Mouse (Mus musculus): ENCODE data around the gene Naa35. TPM values are rescaled to one million over a fixed set of nuclear protein-coding genes. Genes with fewer than 3 reads are reported as not detected.

The Naa35 gene
- polyA plus RNA-seq, 1 experiment from 2014 or later, result 83.5 TPM

DNA sequence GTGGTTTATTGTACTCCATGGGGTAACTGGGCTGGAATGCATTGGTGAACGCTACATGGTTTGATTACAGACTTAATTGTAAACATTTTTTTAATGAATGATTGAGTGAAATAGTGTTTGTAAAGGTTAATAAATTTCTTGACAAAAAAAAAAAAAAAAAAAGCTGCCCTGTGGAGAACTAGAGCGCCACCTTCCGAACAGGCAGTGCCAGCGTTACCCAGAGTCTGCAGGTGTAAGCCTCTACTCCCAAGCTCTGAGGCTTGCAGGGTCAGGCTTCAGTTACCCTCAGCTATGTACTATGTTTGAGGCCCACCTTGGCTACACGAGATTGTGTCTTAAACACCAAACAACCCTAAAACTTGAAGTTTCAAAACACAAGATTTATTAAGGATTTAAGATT, 49.6 kb downstream of the Naa35 start:
- Histone ChIP-seq H3K9me3 (ENCODE audit: low read depth, low read length) (no peaks in the 10 kb centered on the region), H3K4me3 (ENCODE audit: low read depth, low read length) (no peak overlapping the region), H3K27ac (ENCODE audit: low read depth) (no peak overlapping the region), H3K27me3 (ENCODE audit: insufficient read depth, low read length) (no peaks in the 10 kb centered on the region), H3K36me3 (ENCODE audit: insufficient read depth) (peaks cover 83% of the 10 kb centered on the region), H3K4me1 (ENCODE audit: insufficient read depth) (no peaks in the 10 kb centered on the region), H3K4me2 (no peak overlapping the region), H3K9ac (no peak overlapping the region)
- DNase-seq, result no peak
- WGBS, result 69% methylated on average over 5 of the region's 5 CpGs
- TF ChIP-seq CTCF (IDR thresholded peaks at IDR 0.05; ENCODE audit: low read depth), result 0 out of 2 replicates have a peak, but pooled peaks have one; percentile 10
- ATAC-seq (ENCODE audit: insufficient read depth), result no peak

DNA sequence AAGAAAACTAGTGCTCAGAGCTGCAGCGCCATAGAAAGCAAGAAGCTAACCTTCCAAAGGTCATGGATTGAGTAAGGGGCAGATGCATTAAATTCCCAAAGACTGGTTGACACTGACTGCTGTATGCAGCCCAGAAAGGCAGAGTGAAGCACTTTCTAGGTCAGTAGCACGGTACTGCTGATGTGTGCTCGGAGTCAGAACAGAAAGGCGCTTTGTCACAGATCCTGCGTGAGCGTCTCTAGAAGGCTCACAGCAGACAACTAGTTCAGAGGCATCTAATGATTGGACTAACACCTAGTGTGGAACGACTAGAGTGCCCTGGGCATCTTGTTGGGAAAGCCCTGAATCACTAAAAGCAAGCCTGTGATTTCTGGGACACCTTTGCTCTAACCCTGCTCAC, 52.7 kb downstream of the Naa35 start:
- no peaks in the 10 kb centered on the region for H3K27me3 ChIP-seq (ENCODE audit: insufficient read depth, low read length)
- no peaks in the 10 kb centered on the region for H3K4me1 ChIP-seq (ENCODE audit: insufficient read depth)
- no peak overlapping the region for H3K4me3 ChIP-seq (ENCODE audit: low read depth, low read length)
- peaks cover 61% of the 10 kb centered on the region for H3K36me3 ChIP-seq (ENCODE audit: insufficient read depth)
- DNase-seq (no peak), ATAC-seq (ENCODE audit: insufficient read depth) (no peak)
- no peaks in the 10 kb centered on the region for H3K9me3 ChIP-seq (ENCODE audit: low read depth, low read length)
- H3K4me2 ChIP-seq, result no peak overlapping the region
- TF ChIP-seq CTCF (IDR thresholded peaks at IDR 0.05; ENCODE audit: low read depth), result no peak
- 88% methylated on average over 7 of the region's 7 CpGs for WGBS
- H3K9ac ChIP-seq, result no peak overlapping the region
- no peak overlapping the region for H3K27ac ChIP-seq (ENCODE audit: low read depth)

DNA sequence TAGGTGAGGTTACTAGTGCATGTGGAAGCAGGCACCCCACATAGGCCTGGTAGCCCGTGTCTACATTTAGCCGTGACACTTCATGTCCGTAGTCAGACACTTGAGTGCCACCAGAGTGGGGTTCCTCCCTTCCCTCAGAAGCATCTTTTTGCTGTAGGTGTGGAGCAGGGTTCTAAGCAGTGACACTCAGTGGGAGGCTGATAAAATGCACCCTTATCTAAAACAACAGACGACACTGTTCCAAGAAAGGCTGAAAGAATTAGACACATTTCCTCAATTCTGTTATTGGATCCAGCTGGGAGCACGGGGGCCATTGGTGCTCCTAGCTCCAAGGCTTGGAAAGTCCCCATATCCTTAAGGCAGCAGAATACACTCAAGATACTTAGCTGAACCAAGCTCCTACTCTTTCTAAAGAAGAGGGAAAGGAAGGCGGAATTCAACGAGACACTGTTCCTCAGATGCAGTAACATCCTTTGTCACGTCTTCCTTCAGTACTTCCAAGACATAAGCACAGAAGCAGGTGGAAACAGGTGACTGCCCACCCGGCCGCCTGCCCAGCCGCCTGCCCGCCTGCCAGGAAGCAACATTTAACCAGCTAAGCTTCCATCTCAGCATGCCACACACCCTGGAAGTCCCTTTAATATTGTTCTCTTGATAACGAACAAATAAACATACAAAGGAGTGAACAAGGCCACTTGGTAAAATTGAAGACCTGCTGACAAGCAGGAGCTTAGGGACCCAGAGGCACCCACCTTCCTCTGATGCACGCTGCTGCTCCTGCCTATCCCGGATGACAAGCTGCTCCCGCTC, 54.5 kb downstream of the Naa35 start:
- Histone ChIP-seq H3K4me1 (ENCODE audit: insufficient read depth) (no peaks in the 10 kb centered on the region), H3K36me3 (ENCODE audit: insufficient read depth) (peaks cover 43% of the 10 kb centered on the region), H3K4me2 (no peak overlapping the region), H3K27me3 (ENCODE audit: insufficient read depth, low read length) (no peaks in the 10 kb centered on the region), H3K9ac (no peak overlapping the region), H3K4me3 (ENCODE audit: low read depth, low read length) (no peak overlapping the region), H3K9me3 (ENCODE audit: low read depth, low read length) (no peaks in the 10 kb centered on the region), H3K27ac (ENCODE audit: low read depth) (no peak overlapping the region)
- ATAC-seq (ENCODE audit: insufficient read depth) (no peak), DNase-seq (no peak)
- 73% methylated on average over 16 of the region's 16 CpGs for WGBS
- no peak for TF ChIP-seq CTCF (IDR thresholded peaks at IDR 0.05; ENCODE audit: low read depth)

DNA sequence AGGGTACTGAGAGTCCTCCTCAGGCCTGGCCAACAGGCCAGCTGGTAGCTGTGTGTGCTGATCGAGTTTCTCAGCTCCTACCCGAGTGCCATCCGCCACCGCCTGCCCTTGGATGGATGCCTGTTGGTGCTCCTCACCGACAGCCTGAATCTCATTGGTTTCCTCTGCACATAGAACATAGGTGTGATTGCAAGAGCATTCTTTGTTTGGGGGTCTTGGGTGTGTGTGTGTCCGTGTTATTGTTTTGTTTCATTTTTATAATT, 55.0 kb downstream of the Naa35 start:
- H3K27ac ChIP-seq (ENCODE audit: low read depth), result no peak overlapping the region
- peaks cover 42% of the 10 kb centered on the region for H3K36me3 ChIP-seq (ENCODE audit: insufficient read depth)
- H3K9me3 ChIP-seq (ENCODE audit: low read depth, low read length), result no peaks in the 10 kb centered on the region
- 77% methylated on average over 6 of the region's 6 CpGs for WGBS
- DNase-seq (no peak), ATAC-seq (ENCODE audit: insufficient read depth) (no peak)
- no peaks in the 10 kb centered on the region for H3K4me1 ChIP-seq (ENCODE audit: insufficient read depth)
- H3K27me3 ChIP-seq (ENCODE audit: insufficient read depth, low read length), result no peaks in the 10 kb centered on the region
- H3K4me2 ChIP-seq, result no peak overlapping the region
- H3K9ac ChIP-seq, result no peak overlapping the region
- H3K4me3 ChIP-seq (ENCODE audit: low read depth, low read length), result no peak overlapping the region
- TF ChIP-seq CTCF (IDR thresholded peaks at IDR 0.05; ENCODE audit: low read depth), result no peak

DNA sequence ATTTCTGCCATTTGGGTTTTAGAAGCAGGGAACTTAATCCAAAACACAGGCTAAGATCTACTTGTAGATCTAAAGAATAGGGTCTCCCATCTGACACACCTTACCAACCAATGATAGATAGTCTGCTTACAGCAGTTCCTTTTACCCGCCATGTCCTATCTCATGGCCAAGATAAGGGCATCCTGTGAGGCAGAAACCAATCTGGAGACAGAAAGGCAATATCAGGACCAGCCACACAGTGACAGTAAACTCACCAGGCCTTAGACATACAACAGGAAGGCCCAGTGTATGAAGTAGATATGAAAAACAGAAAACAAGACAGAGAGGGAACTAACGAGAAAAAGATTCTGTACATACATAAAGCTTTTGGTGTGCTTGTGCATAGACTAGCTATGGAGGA, 57.8 kb downstream of the Naa35 start:
- DNase-seq, result no peak
- H3K9ac ChIP-seq, result no peak overlapping the region
- no peaks in the 10 kb centered on the region for H3K27me3 ChIP-seq (ENCODE audit: insufficient read depth, low read length)
- TF ChIP-seq CTCF (IDR thresholded peaks at IDR 0.05; ENCODE audit: low read depth), result no peak
- no peak overlapping the region for H3K4me3 ChIP-seq (ENCODE audit: low read depth, low read length)
- H3K4me1 ChIP-seq (ENCODE audit: insufficient read depth), result no peaks in the 10 kb centered on the region
- peaks cover 20% of the 10 kb centered on the region; the same call in 1 of the 2 replicates for H3K36me3 ChIP-seq (ENCODE audit: insufficient read depth)
- WGBS, result 77% methylated on average over 2 of the region's 2 CpGs
- H3K9me3 ChIP-seq (ENCODE audit: low read depth, low read length), result no peaks in the 10 kb centered on the region
- no peak; the same call in 1 of the 2 replicates for ATAC-seq (ENCODE audit: insufficient read depth)
- no peak overlapping the region for H3K4me2 ChIP-seq
- H3K27ac ChIP-seq (ENCODE audit: low read depth), result no peak overlapping the region

DNA sequence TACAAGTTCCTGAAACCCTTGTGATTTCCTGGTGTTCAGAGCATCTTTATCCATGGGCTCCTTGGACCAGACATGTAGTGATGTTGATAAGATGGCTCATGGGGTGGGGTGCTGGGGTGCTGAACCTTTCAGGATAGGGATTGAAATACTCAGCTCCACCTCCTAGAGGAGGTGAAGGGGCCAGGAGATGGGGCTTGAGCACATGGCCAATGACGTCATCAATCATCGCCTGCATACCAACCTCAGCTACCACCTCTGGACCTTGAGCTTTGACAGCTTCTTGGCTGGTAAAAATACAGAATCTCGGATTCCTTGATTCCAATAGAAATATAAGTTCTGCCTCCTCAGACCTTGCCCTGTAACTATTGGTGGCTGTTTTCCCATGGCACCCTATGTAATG, 60.4 kb downstream of the Naa35 start:
- no peak for TF ChIP-seq CTCF (IDR thresholded peaks at IDR 0.05; ENCODE audit: low read depth)
- Histone ChIP-seq H3K36me3 (ENCODE audit: insufficient read depth) (peaks cover 21% of the 10 kb centered on the region), H3K4me1 (ENCODE audit: insufficient read depth) (no peaks in the 10 kb centered on the region), H3K4me2 (no peak overlapping the region), H3K27me3 (ENCODE audit: insufficient read depth, low read length) (no peaks in the 10 kb centered on the region), H3K9ac (no peak overlapping the region), H3K4me3 (ENCODE audit: low read depth, low read length) (no peak overlapping the region), H3K27ac (ENCODE audit: low read depth) (no peak overlapping the region; the same call in 1 of the 2 replicates), H3K9me3 (ENCODE audit: low read depth, low read length) (no peaks in the 10 kb centered on the region)
- WGBS, result 81% methylated on average over 3 of the region's 3 CpGs
- no peak for ATAC-seq (ENCODE audit: insufficient read depth)
- DNase-seq, result no peak

DNA sequence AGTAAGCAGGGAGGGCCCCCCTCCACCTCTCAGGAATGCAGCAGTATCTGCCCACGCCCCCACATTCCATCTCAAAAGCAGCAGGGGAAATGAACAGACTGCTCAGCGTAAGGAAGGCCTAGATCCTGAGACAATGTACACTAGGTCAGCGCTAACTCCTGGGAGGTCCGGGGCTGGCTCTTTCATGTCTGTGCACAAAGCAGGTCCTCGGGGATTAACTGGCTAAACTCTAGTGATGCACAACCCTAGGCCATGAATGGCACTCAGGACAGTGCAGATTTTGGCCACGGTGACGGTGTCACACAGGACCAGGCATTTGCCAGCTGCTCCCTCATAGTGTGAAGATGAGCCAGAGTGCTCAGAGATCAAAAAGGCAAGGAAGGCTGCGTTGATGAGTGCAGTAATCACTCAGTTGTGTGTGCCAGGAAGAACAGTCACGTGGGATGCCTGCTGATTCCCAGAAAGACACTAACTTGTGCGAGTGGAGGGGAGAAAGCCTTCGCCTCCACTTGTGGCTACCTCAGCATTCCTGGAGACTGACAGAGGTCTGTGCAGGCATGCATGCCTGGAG, 61.7 kb downstream of the Naa35 start:
- peak overlapping the region; percentile 36; the same call in 1 of the 2 replicates for H3K27ac ChIP-seq (ENCODE audit: low read depth)

More for the DNA sequence above, 61.7 kb downstream of the Naa35 start:
- Histone ChIP-seq H3K4me2 (no peak overlapping the region), H3K9me3 (ENCODE audit: low read depth, low read length) (no peaks in the 10 kb centered on the region), H3K9ac (no peak overlapping the region), H3K4me3 (ENCODE audit: low read depth, low read length) (no peak overlapping the region), H3K4me1 (ENCODE audit: insufficient read depth) (no peaks in the 10 kb centered on the region), H3K27me3 (ENCODE audit: insufficient read depth, low read length) (no peaks in the 10 kb centered on the region), H3K36me3 (ENCODE audit: insufficient read depth) (peaks cover 16% of the 10 kb centered on the region)
- 41% methylated on average over 11 of the region's 11 CpGs for WGBS
- TF ChIP-seq CTCF (IDR thresholded peaks at IDR 0.05; ENCODE audit: low read depth), result no peak
- peak; percentile 87 for ATAC-seq (ENCODE audit: insufficient read depth)
- peak; percentile 48 for DNase-seq
